Mouse (Mus musculus): ENCODE measurements around the gene Ttc39b. TPM values are rescaled to one million over a fixed set of nuclear protein-coding genes. Genes with fewer than 3 reads are reported as not detected.

Gene Ttc39b
- total and polyA plus RNA-seq, 3 experiments = 11.3 to 109 (median 21.1) TPM

DNA sequence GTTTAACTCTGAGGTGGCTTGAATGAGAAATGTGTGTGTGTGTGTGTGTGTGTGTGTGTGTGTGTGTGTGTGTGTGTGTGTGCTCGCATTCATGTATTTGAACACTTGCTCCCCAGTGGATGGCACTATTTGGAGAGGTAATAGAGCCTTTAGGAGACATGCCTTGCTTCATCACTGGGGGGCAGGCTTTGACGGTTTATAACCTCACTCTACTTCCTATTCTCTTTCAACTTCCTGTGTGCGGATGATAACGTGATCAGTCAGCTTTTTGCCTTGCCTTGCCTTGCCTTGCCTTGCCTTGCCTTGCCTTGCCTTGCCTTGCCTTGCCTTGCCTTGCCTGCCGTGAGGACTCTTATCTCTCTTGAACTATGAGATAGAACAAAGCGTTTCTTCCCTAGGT is 110.3 kb downstream of the Ttc39b start:
- DNase-seq (ENCODE audit: low read depth, low spot score) = peak; percentile 75
- H3K79me2 ChIP-seq (ENCODE audit: control insufficient read depth, insufficient read depth, low read length, poor library complexity) = no peaks in the 10 kb centered on the region
- peak overlapping the region; percentile 11; the same call in 1 of the 2 replicates for H3K27ac ChIP-seq (ENCODE audit: control insufficient read depth, low read depth, low read length)
- H3K4me3 ChIP-seq (ENCODE audit: control insufficient read depth in 1 of 2, insufficient read depth in 1 of 2, low read depth in 2 of 2, low read length in 2 of 2) = no peak overlapping the region
- H3K9ac ChIP-seq (ENCODE audit: control insufficient read depth, low read depth, low read length, poor library complexity, severe bottlenecking) = no peak overlapping the region
- no peaks in the 10 kb centered on the region for H3K27me3 ChIP-seq (ENCODE audit: control insufficient read depth in 1 of 2, insufficient read depth in 2 of 2, low read length in 2 of 2)
- H3K36me3 ChIP-seq (ENCODE audit: control insufficient read depth in 1 of 2, insufficient read depth in 2 of 2, low read length in 2 of 2) = no peaks in the 10 kb centered on the region
- H3K9me3 ChIP-seq (replicated peaks; ENCODE audit: insufficient read depth, low read length) = no peaks in the 10 kb centered on the region
- peaks cover 0 to 2% of the 10 kb centered on the region in 2 experiments; a peak in 1 of 4 replicates for H3K4me1 ChIP-seq (ENCODE audit: control insufficient read depth in 1 of 2, insufficient read depth in 2 of 2, low read length in 2 of 2)
- TF ChIP-seq POLR2AphosphoS5 (IDR thresholded peaks at IDR 0.05; ENCODE audit: borderline replicate concordance, low read depth, low read length) (no peak), TAL1 (IDR thresholded peaks at IDR 0.05; ENCODE audit: low read length) (no peak), MEF2A (IDR thresholded peaks at IDR 0.05; ENCODE audit: extremely low read depth, insufficient replicate concordance, low read depth, low read length, poor library complexity, severe bottlenecking) (no peak), SMC3 (IDR thresholded peaks at IDR 0.05; ENCODE audit: low read depth, low read length) (peak; percentile 59), MAZ (IDR thresholded peaks at IDR 0.05; ENCODE audit: low read depth, low read length) (no peak), E2F4 (IDR thresholded peaks at IDR 0.05; ENCODE audit: borderline replicate concordance, low read depth, low read length) (no peak), ZMIZ1 (IDR thresholded peaks at IDR 0.05; ENCODE audit: low read depth, low read length) (no peak), HCFC1 (IDR thresholded peaks at IDR 0.05; ENCODE audit: low read depth, low read length) (peak; percentile 71), CTCF (IDR thresholded peaks at IDR 0.05 in 2 of 3, conservative IDR thresholded peaks at IDR 0.05 in 1 of 3; ENCODE audit: control insufficient read depth in 1 of 3, insufficient read depth in 1 of 3, low read depth in 2 of 3, low read length in 3 of 3, poor library complexity in 1 of 3, severe bottlenecking in 1 of 3) (peak in 2 of 3 experiments; percentile 24 to 69; a peak in 3 of 6 replicates), MYB (IDR thresholded peaks at IDR 0.05; ENCODE audit: low read depth, low read length) (0 out of 2 replicates have a peak, but pooled peaks have one; percentile 46), USF2 (IDR thresholded peaks at IDR 0.05; ENCODE audit: borderline replicate concordance in 1 of 2, insufficient read depth in 1 of 2, low read depth in 1 of 2, low read length in 2 of 2) (no peak), MXI1 (IDR thresholded peaks at IDR 0.05; ENCODE audit: low read depth, low read length) (0 out of 2 replicates have a peak, but pooled peaks have one; percentile 23), MAFK (IDR thresholded peaks at IDR 0.05; ENCODE audit: borderline replicate concordance, low read depth, low read length) (no peak), UBTF (IDR thresholded peaks at IDR 0.05; ENCODE audit: borderline replicate concordance, insufficient read depth, low read depth, low read length) (no peak), POLR2AphosphoS2 (IDR thresholded peaks at IDR 0.05; ENCODE audit: low read length) (no peak), JUND (IDR thresholded peaks at IDR 0.05; ENCODE audit: low read depth, low read length) (no peak), TBP (IDR thresholded peaks at IDR 0.05; ENCODE audit: low read depth, low read length) (no peak), USF1 (IDR thresholded peaks at IDR 0.05; ENCODE audit: low read depth, low read length) (peak; percentile 70), ELF1 (IDR thresholded peaks at IDR 0.05; ENCODE audit: low read depth, low read length) (peak; percentile 82), CHD1 (IDR thresholded peaks at IDR 0.05; ENCODE audit: low read depth, low read length) (no peak), NELFE (IDR thresholded peaks at IDR 0.05; ENCODE audit: low read depth, low read length) (no peak), GABPA (IDR thresholded peaks at IDR 0.05; ENCODE audit: low read depth, low read length) (no peak), MAX (IDR thresholded peaks at IDR 0.05; ENCODE audit: low read length) (no peak), ZNF384 (IDR thresholded peaks at IDR 0.05; ENCODE audit: low read depth, low read length) (no peak), GATA1 (IDR thresholded peaks at IDR 0.05; ENCODE audit: low read depth, low read length) (peak; percentile 76), KAT2A (conservative IDR thresholded peaks at IDR 0.05; ENCODE audit: low read depth, low read length) (no peak), ZKSCAN1 (IDR thresholded peaks at IDR 0.05; ENCODE audit: low read depth, low read length) (no peak), ZC3H11A (IDR thresholded peaks at IDR 0.05; ENCODE audit: low read depth, low read length) (peak; percentile 38; the same call in 1 of the 2 replicates), CHD2 (IDR thresholded peaks at IDR 0.05; ENCODE audit: low read length) (no peak), TCF12 (IDR thresholded peaks at IDR 0.05; ENCODE audit: low read depth, low read length) (0 out of 2 replicates have a peak, but pooled peaks have one; percentile 18), MYC (IDR thresholded peaks at IDR 0.05; ENCODE audit: low read depth, low read length) (no peak), POLR2A (IDR thresholded peaks at IDR 0.05; ENCODE audit: control insufficient read depth in 1 of 2, insufficient read depth in 1 of 2, low read depth in 1 of 2, low read length in 2 of 2, poor library complexity in 1 of 2) (no peak), RAD21 (IDR thresholded peaks at IDR 0.05; ENCODE audit: low read depth, low read length) (peak; percentile 65), BHLHE40 (IDR thresholded peaks at IDR 0.05; ENCODE audit: borderline replicate concordance, low read depth, low read length) (peak; percentile 30; the same call in 1 of the 2 replicates), ETS1 (IDR thresholded peaks at IDR 0.05; ENCODE audit: low read depth, low read length) (0 out of 2 replicates have a peak, but pooled peaks have one; percentile 38), EP300 (IDR thresholded peaks at IDR 0.05; ENCODE audit: low read depth in 1 of 2, low read length in 2 of 2) (peak; percentile 33 to 56), NRF1 (IDR thresholded peaks at IDR 0.05; ENCODE audit: insufficient read depth, low read depth, low read length, poor library complexity, severe bottlenecking) (no peak)
